Mouse (Mus musculus) intestine, embryonic 16.5 days (tissue): Measurements from ENCODE around the gene Ggct. TPM values are rescaled to one million over a fixed set of nuclear protein-coding genes. Genes with fewer than 3 reads are reported as not detected.

ENCODE experiments used
- ATAC-seq: fragments of 200-750 bp; cut with Nextera tagmentation; 2 replicates; pipeline ENCODE4 v1.8.0; 2017; ENCODE audit warnings: moderate TSS enrichment, moderate library complexity
- H3K27ac ChIP-seq: fragments of 300-500 bp; sonication (generic); 2 replicates; pipeline ENCODE4 v1.5.1; 2014; ENCODE audit warnings: mild to moderate bottlenecking, low read length
- H3K27me3 ChIP-seq: fragments of 300-500 bp; sonication (generic); replicated peaks from 2 replicates; pipeline ENCODE4 v1.6.1; 2014; ENCODE audit warnings: low read length, control low read depth, mixed read lengths; ENCODE audit not compliant: control insufficient read depth, insufficient read depth
- H3K36me3 ChIP-seq: fragments of 300-500 bp; sonication (generic); 2 replicates; pipeline ENCODE4 v1.6.1; 2014; ENCODE audit warnings: low read length, control low read depth; ENCODE audit not compliant: control insufficient read depth, insufficient read depth
- H3K4me1 ChIP-seq: fragments of 300-500 bp; sonication (generic); 2 replicates; pipeline ENCODE4 v1.6.1; 2014; ENCODE audit warnings: low read length, control low read depth, mixed read lengths; ENCODE audit not compliant: control insufficient read depth, insufficient read depth
- H3K4me2 ChIP-seq: fragments of 300-500 bp; sonication (generic); 2 replicates; pipeline ENCODE4 v1.6.1; 2014; ENCODE audit warnings: low read depth, low read length, control low read depth
- H3K4me3 ChIP-seq: fragments of 300-500 bp; sonication (generic); 2 replicates; pipeline ENCODE4 v1.5.1; 2014; ENCODE audit warnings: mild to moderate bottlenecking, low read length
- H3K9ac ChIP-seq: fragments of 300-500 bp; sonication (generic); 2 replicates; pipeline ENCODE4 v1.6.1; 2014; ENCODE audit warnings: low read depth, low read length
- H3K9me3 ChIP-seq: fragments of 300-500 bp; sonication (generic); 2 replicates; pipeline ENCODE4 v1.6.1; 2016; ENCODE audit warnings: low read length, control low read depth; ENCODE audit not compliant: control insufficient read depth
- WGBS: fragments of 180-500 bp; shearing (Covaris S2); extraction: QIAGEN DNeasy Blood & Tissue Kit; methylation state at CpG from one replicate; pipeline ENCODE4 v1.1.7; 2014; 5-methylcytosine and 5-hydroxymethylcytosine counted together
- polyA plus RNA-seq: library from polyadenylated mRNA; unstranded; fragments of >200 nt; fragmentation: Nextera tagmentation; extraction: Ambion mirVana; gene quantifications from 2 replicates; pipeline ENCODE4 v1.2.1, GENCODE M21; 2015

Ggct gene
- polyA plus RNA-seq, 1 experiment from 2014 or later, result 13.2 TPM

- Histone ChIP-seq H3K4me2 (no peak overlapping the region), H3K9ac (no peak overlapping the region), H3K36me3 (no peaks in the 10 kb centered on the region), H3K27me3 (no peaks in the 10 kb centered on the region; the same call in 1 of the 2 replicates), H3K4me1 (no peaks in the 10 kb centered on the region; the same call in 1 of the 2 replicates), H3K27ac (no peak overlapping the region), H3K4me3 (no peak overlapping the region), H3K9me3 (no peaks in the 10 kb centered on the region)
- no peak for ATAC-seq
- WGBS, result 69% methylated on average over 5 of the region's 5 CpGs
Measured at GRCm38 (mm10) chr6:54974501-54974900, 18.2 kb downstream of the Ggct start.

GRCm38 (mm10) chr6:54972929-54973211 lies 19.9 kb downstream of the Ggct start:
- ATAC-seq, result peak; percentile 66
- Histone ChIP-seq H3K4me2 (peak overlapping the region; percentile 83), H3K27me3 (no peaks in the 10 kb centered on the region; the same call in 1 of the 2 replicates), H3K9me3 (no peaks in the 10 kb centered on the region), H3K27ac (peak overlapping the region; percentile 37; the same call in 1 of the 2 replicates), H3K36me3 (no peaks in the 10 kb centered on the region), H3K4me3 (peak overlapping the region; percentile 74), H3K4me1 (no peaks in the 10 kb centered on the region; the same call in 1 of the 2 replicates), H3K9ac (peak overlapping the region; percentile 80)
- WGBS, result 11% methylated on average over 5 of the region's 5 CpGs

- Histone ChIP-seq H3K9me3 (no peaks in the 10 kb centered on the region), H3K27me3 (no peaks in the 10 kb centered on the region; the same call in 1 of the 2 replicates), H3K4me2 (peak within 1 kb of the TSS; percentile 83), H3K9ac (peak within 1 kb of the TSS; percentile 80), H3K4me3 (peak within 1 kb of the TSS; percentile 74), H3K27ac (peak within 1 kb of the TSS; percentile 65), H3K4me1 (no peaks in the 10 kb centered on the region; the same call in 1 of the 2 replicates), H3K36me3 (no peaks in the 10 kb centered on the region)
- WGBS, result 3% methylated on average over 52 of the region's 53 CpGs
- peak; percentile 87 for ATAC-seq
Measured at GRCm38 (mm10) chr6:54972111-54972928, 20.4 kb downstream of the Ggct start, which contains the start of gene Nod1. TSS of gene Nod1 (minus strand) at chr6:54972612.

- WGBS, result 26% methylated on average over 8 of the region's 8 CpGs
- peak overlapping the region; percentile 83 for H3K4me2 ChIP-seq
- H3K36me3 ChIP-seq, result no peaks in the 10 kb centered on the region
- H3K4me1 ChIP-seq, result no peaks in the 10 kb centered on the region; the same call in 1 of the 2 replicates
- peak; percentile 22 for ATAC-seq
- peak overlapping the region; percentile 74 for H3K4me3 ChIP-seq
- H3K27me3 ChIP-seq, result no peaks in the 10 kb centered on the region; the same call in 1 of the 2 replicates
- peak overlapping the region; percentile 80 for H3K9ac ChIP-seq
- no peaks in the 10 kb centered on the region for H3K9me3 ChIP-seq
- H3K27ac ChIP-seq, result peak overlapping the region; percentile 65; the same call in 1 of the 2 replicates
Measured at GRCm38 (mm10) chr6:54971731-54972110, 21.0 kb downstream of the Ggct start.

GRCm38 (mm10) chr6:54970506-54970905 lies 22.2 kb downstream of the Ggct start:
- no peaks in the 10 kb centered on the region for H3K36me3 ChIP-seq
- H3K9me3 ChIP-seq, result no peaks in the 10 kb centered on the region
- no peak overlapping the region for H3K4me2 ChIP-seq
- no peak overlapping the region for H3K9ac ChIP-seq
- ATAC-seq, result no peak
- WGBS, result 62% methylated on average over 9 of the region's 9 CpGs
- no peak overlapping the region for H3K4me3 ChIP-seq
- H3K27me3 ChIP-seq, result no peaks in the 10 kb centered on the region; the same call in 1 of the 2 replicates
- H3K4me1 ChIP-seq, result no peaks in the 10 kb centered on the region; the same call in 1 of the 2 replicates
- no peak overlapping the region for H3K27ac ChIP-seq

- Histone ChIP-seq H3K4me2 (no peak overlapping the region), H3K36me3 (no peaks in the 10 kb centered on the region), H3K9me3 (no peaks in the 10 kb centered on the region), H3K9ac (no peak overlapping the region), H3K27me3 (no peaks in the 10 kb centered on the region; the same call in 1 of the 2 replicates), H3K4me3 (no peak overlapping the region), H3K27ac (no peak overlapping the region), H3K4me1 (no peaks in the 10 kb centered on the region; the same call in 1 of the 2 replicates)
- ATAC-seq, result no peak
- 82% methylated on average over 2 of the region's 2 CpGs for WGBS
Measured at GRCm38 (mm10) chr6:54969801-54970200, 22.9 kb downstream of the Ggct start.

GRCm38 (mm10) chr6:54967591-54967990 lies 25.2 kb downstream of the Ggct start:
- Histone ChIP-seq H3K9me3 (no peaks in the 10 kb centered on the region), H3K27me3 (no peaks in the 10 kb centered on the region), H3K9ac (no peak overlapping the region), H3K27ac (no peak overlapping the region), H3K4me2 (0 out of 2 replicates have a peak overlapping the region, but pooled peaks have one; percentile 10), H3K36me3 (no peaks in the 10 kb centered on the region), H3K4me1 (no peaks in the 10 kb centered on the region; the same call in 1 of the 2 replicates), H3K4me3 (no peak overlapping the region)
- peak; percentile 56 for ATAC-seq
- 36% methylated on average over 10 of the region's 10 CpGs for WGBS

- Histone ChIP-seq H3K27ac (no peak overlapping the region), H3K4me3 (no peak overlapping the region), H3K27me3 (no peaks in the 10 kb centered on the region), H3K4me2 (no peak overlapping the region), H3K4me1 (no peaks in the 10 kb centered on the region), H3K9me3 (no peaks in the 10 kb centered on the region), H3K9ac (no peak overlapping the region), H3K36me3 (no peaks in the 10 kb centered on the region)
- no peak for ATAC-seq
- 49% methylated on average over 5 of the region's 5 CpGs for WGBS
Measured at GRCm38 (mm10) chr6:54965234-54965633, 27.5 kb downstream of the Ggct start.

- H3K27me3 ChIP-seq, result no peaks in the 10 kb centered on the region
- H3K9me3 ChIP-seq, result no peaks in the 10 kb centered on the region
- ATAC-seq, result no peak
- no peaks in the 10 kb centered on the region for H3K36me3 ChIP-seq
- no peaks in the 10 kb centered on the region for H3K4me1 ChIP-seq
- no peak overlapping the region for H3K4me2 ChIP-seq
- no peak overlapping the region for H3K4me3 ChIP-seq
- H3K27ac ChIP-seq, result no peak overlapping the region
- no peak overlapping the region for H3K9ac ChIP-seq
- WGBS, result 70% methylated on average over 1 of the region's 1 CpGs
Measured at GRCm38 (mm10) chr6:54964755-54965154, 28.0 kb downstream of the Ggct start.
